Mouse (Mus musculus): Measurements from ENCODE around the gene Itpkb. TPM values are rescaled to one million over a fixed set of nuclear protein-coding genes. Genes with fewer than 3 reads are reported as not detected.

The Itpkb gene
- total RNA-seq, 2 experiments from 2014 or later: 10.9 to 11.5 TPM

- ATAC-seq (ENCODE audit: poor library complexity, severe bottlenecking): no peak
Measured at GRCm38 (mm10) chr1:180410306-180410705, 80.0 kb downstream of the Itpkb start.

DNA sequence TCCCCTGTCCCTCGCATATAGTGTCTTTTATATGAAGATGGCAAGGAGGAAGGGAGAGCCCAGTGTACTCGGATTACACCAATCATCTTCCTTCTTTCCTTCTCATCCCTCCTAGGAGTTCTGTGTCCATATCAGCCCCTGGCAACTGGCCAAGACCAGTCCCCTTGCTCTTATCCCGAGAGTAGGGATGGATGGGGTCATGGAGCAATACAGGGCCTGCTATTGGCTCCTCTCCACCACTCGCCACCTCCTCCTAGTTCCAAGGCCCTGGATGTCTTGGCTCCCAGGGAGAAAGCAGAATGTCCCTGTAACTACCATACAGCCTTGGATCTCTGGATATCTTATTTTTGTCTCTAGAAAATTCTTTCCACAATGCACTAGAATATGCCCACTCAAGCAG is 84.8 kb downstream of the Itpkb start:
- no peak for ATAC-seq (ENCODE audit: poor library complexity, severe bottlenecking)

DNA sequence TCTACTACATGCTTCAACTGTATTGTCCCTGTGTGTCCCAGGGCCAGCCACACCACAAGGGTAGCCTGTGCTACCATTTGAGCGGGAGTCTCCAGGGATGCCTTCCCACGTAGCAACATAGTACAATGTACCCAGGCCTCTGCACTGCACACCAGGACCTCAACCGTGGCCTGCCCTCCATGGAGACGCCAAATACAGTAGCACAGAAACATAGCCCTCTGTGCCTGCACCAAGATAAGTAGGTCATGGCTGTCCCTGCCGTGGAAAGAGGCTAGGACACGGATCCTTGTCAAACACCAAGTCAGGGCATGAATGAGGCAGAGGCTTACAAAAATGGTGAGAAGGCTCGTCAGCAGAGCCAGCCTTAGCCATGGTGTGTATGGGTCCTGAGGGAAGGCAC is 85.6 kb downstream of the Itpkb start:
- no peak for ATAC-seq (ENCODE audit: poor library complexity, severe bottlenecking)

- ATAC-seq (ENCODE audit: poor library complexity, severe bottlenecking): peak; percentile 80
Measured at GRCm38 (mm10) chr1:180417118-180417517, 86.8 kb downstream of the Itpkb start.

GRCm38 (mm10) chr1:180419059-180419458 is 88.8 kb downstream of the Itpkb start:
- ATAC-seq (ENCODE audit: poor library complexity, severe bottlenecking): no peak

DNA sequence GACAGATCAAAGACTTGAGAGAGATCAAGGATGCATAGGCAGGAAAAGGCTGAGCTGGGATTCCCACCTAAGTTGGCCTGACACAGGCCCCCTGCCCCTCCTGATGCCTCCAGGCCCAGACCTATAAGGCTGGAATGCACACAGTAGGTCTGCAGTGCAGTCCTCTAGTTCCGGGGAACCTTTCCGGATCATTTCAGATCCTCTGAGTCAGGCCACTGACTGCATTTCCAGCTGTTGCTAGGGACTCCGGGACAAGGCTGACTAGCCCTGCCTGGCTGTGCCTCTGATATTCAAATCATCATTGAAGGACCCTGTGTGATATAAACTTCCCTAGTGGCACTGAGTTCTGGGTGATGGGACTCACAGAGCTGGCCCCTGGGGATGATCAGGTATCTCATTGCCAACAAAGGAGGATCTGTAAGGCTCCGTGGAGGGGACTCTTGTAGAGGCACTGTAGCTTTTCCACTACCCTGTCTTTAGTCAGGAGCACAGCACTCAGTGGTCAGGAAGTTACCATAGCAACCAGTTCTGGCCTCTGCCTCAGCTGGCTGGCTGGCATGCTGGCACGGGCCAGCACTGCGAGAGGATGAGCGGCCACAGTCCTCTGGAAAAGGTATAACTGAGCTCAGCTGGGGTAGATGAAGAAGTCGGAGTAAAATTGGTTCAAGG is 90.3 kb downstream of the Itpkb start:
- ATAC-seq (ENCODE audit: poor library complexity, severe bottlenecking): no peak

DNA sequence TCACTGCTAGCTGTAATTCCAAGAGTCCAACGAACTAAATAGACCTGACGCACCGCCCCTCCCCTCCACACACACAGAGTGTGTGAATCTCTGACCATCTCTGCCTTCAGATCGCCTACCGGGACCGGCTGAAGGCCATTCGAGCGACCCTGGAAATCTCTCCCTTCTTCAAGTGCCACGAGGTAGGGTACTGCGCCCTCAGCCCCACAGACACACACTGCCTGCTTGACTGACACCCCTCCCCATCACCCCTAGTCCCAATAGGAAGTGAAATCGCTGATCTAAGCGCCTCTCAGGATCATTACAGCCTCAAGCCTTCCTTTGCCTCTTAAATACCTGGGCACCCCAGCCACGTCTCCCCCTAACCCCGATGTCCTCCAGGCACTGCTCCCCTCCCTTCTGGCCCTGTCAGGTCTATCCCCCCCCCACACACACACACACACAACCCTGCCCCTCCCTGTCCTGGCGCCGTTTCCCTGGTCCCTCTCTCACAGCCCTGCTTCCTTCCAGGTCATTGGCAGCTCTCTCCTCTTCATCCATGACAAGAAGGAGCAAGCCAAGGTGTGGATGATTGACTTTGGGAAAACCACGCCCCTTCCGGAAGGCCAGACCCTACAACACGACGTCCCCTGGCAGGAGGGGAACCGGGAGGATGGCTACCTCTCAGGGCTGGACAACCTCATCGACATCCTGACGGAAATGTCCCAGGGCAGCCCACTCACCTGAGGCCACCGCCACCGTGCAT is 91.1 kb downstream of the Itpkb start:
- no peak for ATAC-seq (ENCODE audit: poor library complexity, severe bottlenecking)

DNA sequence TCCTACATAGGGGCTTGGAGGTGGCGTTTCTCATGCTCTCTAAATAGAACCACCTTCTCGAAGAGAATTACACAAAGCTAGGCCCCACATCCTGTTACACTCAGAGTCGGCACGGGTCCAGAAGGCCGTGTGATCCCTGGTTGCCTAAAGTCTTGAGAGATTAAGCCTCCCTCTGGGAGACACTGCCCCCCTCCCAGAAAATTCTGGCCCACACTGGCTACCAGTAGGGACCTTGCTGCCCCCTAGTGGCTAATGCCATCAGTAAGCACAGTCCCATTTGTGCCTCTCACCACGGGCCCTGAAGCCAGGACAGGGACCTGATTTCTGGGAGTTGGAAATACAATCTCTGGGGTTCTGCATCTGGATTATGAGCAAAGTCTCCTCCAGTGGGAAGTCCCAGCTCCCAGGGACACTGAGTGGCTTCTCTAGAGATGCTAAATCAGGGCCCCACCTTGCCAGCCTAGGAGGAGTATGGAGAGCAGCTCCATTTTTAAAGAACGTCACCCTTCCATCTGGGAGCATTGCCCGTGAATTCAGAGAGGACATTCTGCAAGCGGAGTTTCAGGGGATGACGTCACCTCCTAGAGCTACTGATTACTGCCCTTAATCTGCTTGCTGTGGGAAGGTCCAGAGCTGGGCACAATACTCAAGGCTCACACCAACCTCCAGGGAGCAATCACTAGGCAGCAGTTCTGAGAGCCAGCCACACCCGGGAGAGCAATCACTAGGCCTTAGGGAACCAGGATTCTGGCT is 92.0 kb downstream of the Itpkb start:
- ATAC-seq (ENCODE audit: poor library complexity, severe bottlenecking): peak; percentile 85

- ATAC-seq (ENCODE audit: poor library complexity, severe bottlenecking): peak; percentile 36; the same call in 1 of the 2 replicates
Measured at GRCm38 (mm10) chr1:180423008-180423639, 92.8 kb downstream of the Itpkb start.

GRCm38 (mm10) chr1:180423931-180424330 is 93.6 kb downstream of the Itpkb start:
- ATAC-seq (ENCODE audit: poor library complexity, severe bottlenecking): no peak

DNA sequence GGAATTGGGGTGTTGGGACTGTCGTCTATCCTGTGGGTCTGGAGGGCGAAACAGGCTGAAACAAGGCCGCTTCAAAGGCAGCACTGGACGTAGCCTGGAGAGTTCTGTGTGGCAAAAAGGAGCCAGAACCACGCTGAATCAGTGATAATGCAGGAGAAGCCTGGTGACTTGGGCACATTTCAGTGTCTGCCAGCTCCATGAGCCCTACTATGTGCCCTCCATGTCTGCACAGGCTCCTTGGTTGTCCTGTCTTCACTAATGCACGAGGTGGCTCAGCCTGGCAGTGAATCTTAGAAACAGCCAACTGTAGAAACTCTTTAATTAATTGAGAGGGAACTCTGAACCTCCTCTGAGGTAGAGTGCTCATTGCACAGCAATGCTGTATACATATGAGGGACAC is 96.1 kb downstream of the Itpkb start:
- ATAC-seq (ENCODE audit: poor library complexity, severe bottlenecking): no peak

DNA sequence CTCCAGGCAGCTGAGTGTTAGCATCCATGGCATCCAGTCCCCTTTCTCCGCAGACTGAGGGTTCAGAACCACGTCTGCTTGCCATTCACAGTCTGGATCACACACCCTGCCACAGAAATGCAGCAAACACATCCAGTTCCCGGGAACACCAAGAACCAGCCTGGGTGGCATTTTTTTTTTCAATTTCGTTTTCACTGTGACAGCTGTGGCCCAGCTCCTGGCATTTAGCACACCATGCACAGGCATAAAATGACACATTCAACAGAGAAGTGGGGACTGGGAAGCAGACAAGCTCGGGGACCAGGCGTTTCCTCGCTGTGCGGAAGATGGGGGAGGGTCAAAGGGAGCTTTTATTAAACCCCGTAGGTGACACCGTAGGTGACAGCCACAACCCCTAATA is 97.4 kb downstream of the Itpkb start:
- no peak for ATAC-seq (ENCODE audit: poor library complexity, severe bottlenecking)

- peak; percentile 34; the same call in 1 of the 2 replicates for ATAC-seq (ENCODE audit: poor library complexity, severe bottlenecking)
Measured at GRCm38 (mm10) chr1:180428101-180428712, 97.9 kb downstream of the Itpkb start.

GRCm38 (mm10) chr1:180428871-180429270 is 98.6 kb downstream of the Itpkb start:
- no peak for ATAC-seq (ENCODE audit: poor library complexity, severe bottlenecking)

- peak; percentile 30 for ATAC-seq (ENCODE audit: poor library complexity, severe bottlenecking)
Measured at GRCm38 (mm10) chr1:180429819-180430218, 99.5 kb downstream of the Itpkb start.

GRCm38 (mm10) chr1:180431833-180432232 is 101.5 kb downstream of the Itpkb start:
- ATAC-seq (ENCODE audit: poor library complexity, severe bottlenecking): peak; percentile 84

DNA sequence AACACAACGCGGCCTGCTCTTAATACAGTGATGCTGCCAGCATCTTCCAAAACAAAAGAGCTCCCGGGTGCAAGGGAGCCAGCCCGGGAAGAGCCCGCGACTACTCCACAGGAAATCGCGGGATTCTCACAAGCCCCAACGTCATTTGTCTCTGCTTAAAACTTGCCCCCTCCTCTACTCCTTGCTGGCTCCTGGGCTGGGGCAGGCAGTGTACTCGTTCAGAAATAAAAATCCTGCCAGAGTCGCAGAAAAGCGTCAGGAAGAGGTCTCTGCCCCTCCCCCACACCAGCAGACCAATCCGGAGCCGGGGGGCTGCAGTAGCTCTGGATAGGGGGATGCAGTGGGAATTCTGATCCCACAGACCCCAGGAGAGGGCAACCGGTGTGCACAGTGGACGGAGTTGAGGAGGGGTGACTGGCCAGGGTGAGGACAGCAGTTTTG is 102.8 kb downstream of the Itpkb start:
- no peak for ATAC-seq (ENCODE audit: poor library complexity, severe bottlenecking)

DNA sequence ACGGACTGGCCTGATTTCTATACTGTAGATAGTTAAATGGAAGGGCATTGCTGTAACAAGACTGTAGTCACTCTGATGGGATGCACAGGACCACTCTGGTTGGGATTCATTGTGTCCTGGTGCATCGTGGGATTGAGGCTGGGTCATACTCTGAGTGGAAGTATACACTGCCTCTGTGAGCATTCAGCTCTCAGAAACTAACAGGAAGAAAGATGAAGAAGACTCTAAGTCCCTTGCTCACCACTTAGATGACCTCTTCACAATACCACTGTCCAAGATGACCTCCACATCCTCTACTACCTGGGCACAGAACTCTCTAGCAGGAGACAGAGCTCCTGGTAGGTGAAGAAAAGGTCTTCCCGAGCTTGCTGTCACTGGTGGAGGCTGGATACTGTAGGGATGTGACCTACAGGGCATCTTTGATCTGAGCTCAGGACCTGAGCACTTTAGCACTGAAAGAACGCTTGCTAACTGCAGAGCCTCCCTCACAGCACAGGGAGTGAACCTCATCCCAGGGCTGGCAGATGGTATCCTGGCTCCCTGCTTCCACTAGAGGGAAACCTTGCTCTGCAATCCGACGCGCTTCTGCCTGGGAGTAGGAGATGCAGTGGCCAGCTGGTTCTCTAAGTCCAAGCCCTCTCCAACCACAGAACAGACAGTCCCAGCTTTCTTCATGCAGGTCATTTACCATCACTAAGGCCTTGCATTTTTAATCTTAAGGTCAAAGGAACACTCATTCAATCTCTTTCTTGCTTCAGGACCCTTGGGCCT is 103.7 kb downstream of the Itpkb start:
- ATAC-seq (ENCODE audit: poor library complexity, severe bottlenecking): peak; percentile 71

DNA sequence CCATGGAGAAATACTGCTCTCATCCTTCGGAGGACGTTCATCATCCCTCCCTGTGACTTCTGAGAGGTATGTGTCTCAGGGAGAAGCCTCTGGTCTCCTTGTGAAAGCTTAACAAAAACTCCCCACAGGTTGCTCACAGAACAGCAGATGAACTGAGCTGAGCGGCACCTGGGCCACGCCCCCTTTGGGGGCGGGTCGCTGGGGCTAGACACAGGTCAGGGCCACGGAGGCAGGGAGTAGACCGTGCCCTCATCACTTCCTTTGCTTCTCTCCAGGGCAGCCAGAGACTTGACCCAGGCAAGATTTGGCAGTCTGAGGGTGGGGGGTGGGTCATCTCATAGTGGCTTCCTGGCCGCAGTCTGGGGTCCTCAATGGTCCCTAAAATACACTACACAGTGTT is 104.6 kb downstream of the Itpkb start:
- no peak for ATAC-seq (ENCODE audit: poor library complexity, severe bottlenecking)

DNA sequence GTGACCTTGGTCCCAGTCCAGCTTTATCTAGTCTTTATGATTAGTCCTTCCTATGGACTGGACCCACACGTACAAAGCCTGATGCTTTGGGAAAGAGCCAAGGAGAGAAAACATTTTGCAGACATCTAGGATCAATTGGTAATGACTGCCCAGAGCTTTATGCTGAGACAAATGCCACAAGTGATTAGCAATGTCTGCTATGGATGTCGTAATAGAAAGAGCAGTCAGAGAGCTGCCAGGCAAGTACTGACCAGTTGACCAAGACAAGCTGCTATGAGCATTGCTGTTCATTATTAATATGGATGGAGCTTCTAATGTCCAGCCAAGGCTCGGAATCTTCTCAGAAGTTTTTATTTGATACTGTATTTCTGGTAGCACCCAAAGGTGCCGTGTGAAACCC is 109.2 kb downstream of the Itpkb start:
- ATAC-seq (ENCODE audit: poor library complexity, severe bottlenecking): 0 out of 2 replicates have a peak, but pooled peaks have one; percentile 33
